Mouse (Mus musculus) heart, embryonic 11.5 days (tissue): ENCODE results near the gene Bri3. TPM values are rescaled to one million over a fixed set of nuclear protein-coding genes. Genes with fewer than 3 reads are reported as not detected.

Experiments used
- ATAC-seq: fragments of 200-750 bp; cut with Nextera tagmentation; replicated peaks from 2 replicates; pipeline ENCODE4 v1.8.0; 2017; ENCODE audit warnings: moderate library complexity; ENCODE audit not compliant: insufficient number of reproducible peaks, low FRiP score, low TSS enrichment
- H3K27ac ChIP-seq: fragments of 300-500 bp; sonication (generic); 2 replicates; pipeline ENCODE4 v1.5.1; 2014; ENCODE audit warnings: mild to moderate bottlenecking, low read depth, low read length
- H3K27me3 ChIP-seq: fragments of 300-500 bp; sonication (generic); 2 replicates; pipeline ENCODE4 v1.6.1; 2014; ENCODE audit warnings: mild to moderate bottlenecking, low read length, mixed read lengths; ENCODE audit not compliant: control insufficient read depth, insufficient read depth
- H3K36me3 ChIP-seq: fragments of 300-500 bp; sonication (generic); 2 replicates; pipeline ENCODE4 v1.6.1; 2014; ENCODE audit warnings: mild to moderate bottlenecking, low read length, moderate library complexity, mixed read lengths; ENCODE audit not compliant: control insufficient read depth, insufficient read depth
- H3K4me1 ChIP-seq: fragments of 300-500 bp; sonication (generic); 2 replicates; pipeline ENCODE4 v1.6.1; 2014; ENCODE audit warnings: low read length; ENCODE audit not compliant: control insufficient read depth, insufficient read depth
- H3K4me2 ChIP-seq: fragments of 300-500 bp; sonication (generic); 2 replicates; pipeline ENCODE4 v1.6.1; 2014; ENCODE audit warnings: mild to moderate bottlenecking, moderate library complexity
- H3K4me3 ChIP-seq: fragments of 300-500 bp; sonication (generic); 2 replicates; pipeline ENCODE4 v1.5.1; 2014; ENCODE audit warnings: low read depth, low read length
- H3K9ac ChIP-seq: fragments of 300-500 bp; sonication (generic); 2 replicates; pipeline ENCODE4 v1.6.1; 2014; ENCODE audit warnings: mild to moderate bottlenecking, low read depth, low read length, moderate library complexity
- H3K9me3 ChIP-seq: fragments of 300-500 bp; sonication (generic); replicated peaks from 2 replicates; pipeline ENCODE4 v1.6.1; 2016; ENCODE audit warnings: low read length; ENCODE audit not compliant: control insufficient read depth
- WGBS: fragments of 180-500 bp; shearing (Covaris S2); extraction: QIAGEN DNeasy Blood & Tissue Kit; methylation state at CpG from one replicate; pipeline ENCODE4 v1.1.7; 2014; ENCODE audit not compliant: insufficient replicate concordance; 5-methylcytosine and 5-hydroxymethylcytosine counted together
- polyA plus RNA-seq: library from polyadenylated mRNA; unstranded; fragments of >200 nt; fragmentation: Nextera tagmentation; extraction: Ambion mirVana; gene quantifications from 2 replicates; pipeline ENCODE4 v1.2.1, GENCODE M21; 2014

Bri3 gene
- polyA plus RNA-seq, 1 experiment from 2014 or later, result 110 TPM

GRCm38 (mm10) chr5:144223899-144224816 lies 20.1 kb upstream of the Bri3 start:
- Histone ChIP-seq H3K4me3 (peak overlapping the region; percentile 74), H3K9me3 (no peaks in the 10 kb centered on the region), H3K36me3 (no peaks in the 10 kb centered on the region), H3K4me1 (peaks cover 5% of the 10 kb centered on the region; the same call in 1 of the 2 replicates), H3K27me3 (no peaks in the 10 kb centered on the region), H3K4me2 (peak overlapping the region; percentile 80), H3K27ac (peak overlapping the region; percentile 79), H3K9ac (peak overlapping the region; percentile 79)
- no peak for ATAC-seq
- WGBS, result 24% methylated on average over 18 of the region's 18 CpGs

GRCm38 (mm10) chr5:144226220-144226619 lies 18.0 kb upstream of the Bri3 start:
- WGBS, result 22% methylated on average over 11 of the region's 11 CpGs
- Histone ChIP-seq H3K4me1 (peaks cover 5% of the 10 kb centered on the region; the same call in 1 of the 2 replicates), H3K4me2 (no peak overlapping the region), H3K9ac (no peak overlapping the region), H3K9me3 (no peaks in the 10 kb centered on the region), H3K4me3 (no peak overlapping the region), H3K27me3 (no peaks in the 10 kb centered on the region), H3K27ac (no peak overlapping the region), H3K36me3 (no peaks in the 10 kb centered on the region)
- no peak for ATAC-seq

GRCm38 (mm10) chr5:144230216-144230615 lies 14.0 kb upstream of the Bri3 start:
- Histone ChIP-seq H3K4me2 (no peak overlapping the region), H3K9ac (no peak overlapping the region), H3K27me3 (no peaks in the 10 kb centered on the region), H3K27ac (no peak overlapping the region), H3K9me3 (no peaks in the 10 kb centered on the region), H3K36me3 (no peaks in the 10 kb centered on the region), H3K4me3 (no peak overlapping the region), H3K4me1 (no peaks in the 10 kb centered on the region)
- no peak for ATAC-seq
- 78% methylated on average over 7 of the region's 7 CpGs for WGBS

- no peaks in the 10 kb centered on the region for H3K27me3 ChIP-seq
- no peak overlapping the region for H3K27ac ChIP-seq
- H3K4me1 ChIP-seq, result no peaks in the 10 kb centered on the region
- ATAC-seq, result no peak
- no peak overlapping the region for H3K9ac ChIP-seq
- H3K4me3 ChIP-seq, result no peak overlapping the region
- 57% methylated on average over 1 of the region's 1 CpGs for WGBS
- H3K36me3 ChIP-seq, result no peaks in the 10 kb centered on the region
- H3K4me2 ChIP-seq, result no peak overlapping the region
- H3K9me3 ChIP-seq, result no peaks in the 10 kb centered on the region
Observed at GRCm38 (mm10) chr5:144231410-144231809, 12.8 kb upstream of the Bri3 start.

GRCm38 (mm10) chr5:144232531-144232930 lies 11.7 kb upstream of the Bri3 start:
- no peak overlapping the region for H3K9ac ChIP-seq
- H3K36me3 ChIP-seq, result no peaks in the 10 kb centered on the region
- ATAC-seq, result no peak
- WGBS, result 76% methylated on average over 5 of the region's 5 CpGs
- H3K27ac ChIP-seq, result no peak overlapping the region
- no peak overlapping the region for H3K4me2 ChIP-seq
- H3K9me3 ChIP-seq, result no peaks in the 10 kb centered on the region
- H3K4me3 ChIP-seq, result no peak overlapping the region
- no peaks in the 10 kb centered on the region for H3K4me1 ChIP-seq
- no peaks in the 10 kb centered on the region for H3K27me3 ChIP-seq

GRCm38 (mm10) chr5:144234222-144234621 lies 10.0 kb upstream of the Bri3 start:
- Histone ChIP-seq H3K36me3 (no peaks in the 10 kb centered on the region), H3K4me1 (no peaks in the 10 kb centered on the region), H3K4me2 (no peak overlapping the region), H3K27ac (no peak overlapping the region), H3K9ac (no peak overlapping the region), H3K9me3 (no peaks in the 10 kb centered on the region), H3K4me3 (no peak overlapping the region), H3K27me3 (no peaks in the 10 kb centered on the region)
- WGBS, result 52% methylated on average over 6 of the region's 6 CpGs
- no peak for ATAC-seq

- Histone ChIP-seq H3K4me3 (no peak overlapping the region), H3K27me3 (no peaks in the 10 kb centered on the region), H3K9me3 (no peaks in the 10 kb centered on the region), H3K36me3 (no peaks in the 10 kb centered on the region), H3K4me2 (no peak overlapping the region), H3K9ac (no peak overlapping the region), H3K27ac (no peak overlapping the region), H3K4me1 (no peaks in the 10 kb centered on the region)
- no peak for ATAC-seq
- 81% methylated on average over 7 of the region's 7 CpGs for WGBS
Observed at GRCm38 (mm10) chr5:144234714-144235113, 9.5 kb upstream of the Bri3 start.

- WGBS, result 79% methylated on average over 1 of the region's 1 CpGs
- Histone ChIP-seq H3K27ac (no peak overlapping the region), H3K9me3 (no peaks in the 10 kb centered on the region), H3K4me1 (no peaks in the 10 kb centered on the region), H3K36me3 (no peaks in the 10 kb centered on the region), H3K9ac (no peak overlapping the region), H3K27me3 (no peaks in the 10 kb centered on the region), H3K4me2 (no peak overlapping the region), H3K4me3 (no peak overlapping the region)
- no peak for ATAC-seq
Observed at GRCm38 (mm10) chr5:144238969-144239368, 5.3 kb upstream of the Bri3 start.

GRCm38 (mm10) chr5:144245592-144245991 lies 1.4 kb downstream of the Bri3 start:
- 73% methylated on average over 2 of the region's 2 CpGs for WGBS
- H3K27me3 ChIP-seq, result no peaks in the 10 kb centered on the region
- H3K4me3 ChIP-seq, result no peak overlapping the region
- ATAC-seq, result no peak
- H3K9ac ChIP-seq, result no peak overlapping the region
- H3K4me1 ChIP-seq, result 0 out of 2 replicates have a peak, but pooled peaks cover 2% of the 10 kb centered on the region
- H3K27ac ChIP-seq, result no peak overlapping the region
- no peak overlapping the region for H3K4me2 ChIP-seq
- H3K36me3 ChIP-seq, result no peaks in the 10 kb centered on the region
- H3K9me3 ChIP-seq, result no peaks in the 10 kb centered on the region; the same call in 1 of the 2 replicates
